Mouse (Mus musculus): ENCODE data around the gene Prrx2. TPM values are rescaled to one million over a fixed set of nuclear protein-coding genes. Genes with fewer than 3 reads are reported as not detected.

Gene Prrx2
- polyA plus RNA-seq, 1 experiment = 6.6 TPM

GRCm38 (mm10) chr2:30857076-30857475 lies 22.3 kb downstream of the Prrx2 start:
- Histone ChIP-seq H3K4me3 (replicated peaks; ENCODE audit: extremely low read depth, low read depth, low read length) (no peak overlapping the region), H3K4me1 (ENCODE audit: control insufficient read depth, insufficient read depth, low read length) (no peaks in the 10 kb centered on the region)
- 73% methylated on average over 6 of the region's 6 CpGs for WGBS
- TF ChIP-seq POLR2A (IDR thresholded peaks at IDR 0.05; ENCODE audit: borderline replicate concordance, extremely low read depth, low read depth, low read length) (no peak), CTCF (IDR thresholded peaks at IDR 0.05; ENCODE audit: insufficient read depth, low read length) (no peak)
- no peak for DNase-seq

- TF ChIP-seq POLR2A (IDR thresholded peaks at IDR 0.05; ENCODE audit: borderline replicate concordance, extremely low read depth, low read depth, low read length) (no peak), CTCF (IDR thresholded peaks at IDR 0.05; ENCODE audit: insufficient read depth, low read length) (no peak)
- Histone ChIP-seq H3K4me1 (ENCODE audit: control insufficient read depth, insufficient read depth, low read length) (peaks cover 2% of the 10 kb centered on the region; the same call in 1 of the 2 replicates), H3K4me3 (replicated peaks; ENCODE audit: extremely low read depth, low read depth, low read length) (no peak overlapping the region)
- WGBS = 81% methylated on average over 5 of the region's 5 CpGs
- DNase-seq = no peak
These were observed 25.0 kb downstream of the Prrx2 start for GRCm38 (mm10) chr2:30859782-30860181.

DNA sequence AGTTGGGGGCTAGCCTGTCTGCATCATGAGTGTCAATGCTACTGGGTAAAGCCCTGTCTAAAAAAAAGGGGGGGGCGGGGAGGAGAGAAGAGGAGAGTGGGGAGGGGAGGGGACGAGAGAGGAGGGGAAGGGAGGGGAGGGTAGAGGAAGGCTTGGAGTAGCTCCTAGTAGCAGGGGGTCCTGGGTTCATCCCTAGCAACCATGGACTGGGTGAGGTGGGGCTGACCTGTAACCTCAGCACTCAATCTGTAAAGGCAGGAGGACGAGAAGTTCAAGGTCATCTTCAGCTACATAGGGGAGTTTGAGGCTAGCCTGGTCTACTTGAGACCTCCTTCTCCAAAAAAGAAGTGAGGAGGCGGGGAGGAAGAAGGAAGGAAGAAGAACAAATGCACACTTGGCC lies 27.3 kb downstream of the Prrx2 start:
- WGBS = 68% methylated on average over 4 of the region's 4 CpGs

DNA sequence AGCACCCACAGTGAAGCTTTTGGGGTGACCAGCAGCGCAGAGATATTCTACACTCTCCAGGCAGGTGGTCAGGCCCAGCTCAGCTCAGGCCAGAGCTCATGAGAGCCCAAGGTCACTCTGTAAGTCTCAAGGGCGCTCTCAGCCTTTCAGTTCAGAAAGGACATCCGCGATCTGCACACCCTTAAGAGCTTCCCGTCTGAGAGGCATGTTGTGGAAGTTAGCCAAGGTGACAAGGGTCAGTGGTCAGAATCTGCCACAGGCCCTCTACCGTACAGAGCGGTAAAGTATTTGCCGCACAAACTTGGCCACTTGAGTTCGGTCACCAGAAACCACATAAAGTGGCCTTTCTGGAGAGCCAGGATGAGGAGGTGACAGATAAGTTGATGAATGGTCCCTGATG lies 28.8 kb downstream of the Prrx2 start:
- Histone ChIP-seq H3K4me1 (ENCODE audit: control insufficient read depth, insufficient read depth, low read length) (peaks cover 3% of the 10 kb centered on the region; the same call in 1 of the 2 replicates), H3K4me3 (replicated peaks; ENCODE audit: extremely low read depth, low read depth, low read length) (no peak overlapping the region)
- TF ChIP-seq POLR2A (IDR thresholded peaks at IDR 0.05; ENCODE audit: borderline replicate concordance, extremely low read depth, low read depth, low read length) (no peak), CTCF (IDR thresholded peaks at IDR 0.05; ENCODE audit: insufficient read depth, low read length) (no peak)
- no peak for DNase-seq
- 44% methylated on average over 9 of the region's 9 CpGs for WGBS

More for the DNA sequence above, 27.3 kb downstream of the Prrx2 start:
- DNase-seq = no peak
- Histone ChIP-seq H3K4me1 (ENCODE audit: control insufficient read depth, insufficient read depth, low read length) (peaks cover 3% of the 10 kb centered on the region; the same call in 1 of the 2 replicates), H3K4me3 (replicated peaks; ENCODE audit: extremely low read depth, low read depth, low read length) (no peak overlapping the region)
- TF ChIP-seq CTCF (IDR thresholded peaks at IDR 0.05; ENCODE audit: insufficient read depth, low read length) = no peak
- TF ChIP-seq POLR2A (IDR thresholded peaks at IDR 0.05; ENCODE audit: borderline replicate concordance, extremely low read depth, low read depth, low read length) = no peak

DNA sequence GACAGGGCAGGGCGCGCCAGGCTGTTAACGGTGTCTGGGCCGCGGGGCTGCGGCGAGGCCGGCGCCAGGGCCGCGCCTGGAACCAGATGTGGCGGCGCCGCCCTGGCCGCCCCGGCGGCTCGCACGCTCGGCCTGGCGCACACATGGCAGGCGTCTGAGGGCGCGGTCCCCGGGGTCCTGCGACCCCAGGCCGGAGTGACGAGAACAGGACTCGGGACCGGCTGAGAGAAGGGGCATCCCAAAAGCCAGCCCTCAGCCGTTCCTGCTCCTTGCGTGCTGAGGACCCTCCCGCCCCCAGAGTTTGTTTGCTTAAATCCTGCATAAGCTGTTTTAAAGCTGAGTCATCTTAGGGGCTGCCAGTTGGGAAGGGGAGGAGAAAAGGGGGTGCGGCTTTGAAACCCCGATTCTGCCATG lies 30.2 kb downstream of the Prrx2 start:
- H3K4me3 ChIP-seq (replicated peaks; ENCODE audit: extremely low read depth, low read depth, low read length) = peak overlapping the region; percentile 14
- DNase-seq = no peak
- peaks cover 3% of the 10 kb centered on the region; the same call in 1 of the 2 replicates for H3K4me1 ChIP-seq (ENCODE audit: control insufficient read depth, insufficient read depth, low read length)
- TF ChIP-seq CTCF (IDR thresholded peaks at IDR 0.05; ENCODE audit: insufficient read depth, low read length) (no peak), POLR2A (IDR thresholded peaks at IDR 0.05; ENCODE audit: borderline replicate concordance, extremely low read depth, low read depth, low read length) (no peak)
- 3% methylated on average over 35 of the region's 35 CpGs for WGBS

DNA sequence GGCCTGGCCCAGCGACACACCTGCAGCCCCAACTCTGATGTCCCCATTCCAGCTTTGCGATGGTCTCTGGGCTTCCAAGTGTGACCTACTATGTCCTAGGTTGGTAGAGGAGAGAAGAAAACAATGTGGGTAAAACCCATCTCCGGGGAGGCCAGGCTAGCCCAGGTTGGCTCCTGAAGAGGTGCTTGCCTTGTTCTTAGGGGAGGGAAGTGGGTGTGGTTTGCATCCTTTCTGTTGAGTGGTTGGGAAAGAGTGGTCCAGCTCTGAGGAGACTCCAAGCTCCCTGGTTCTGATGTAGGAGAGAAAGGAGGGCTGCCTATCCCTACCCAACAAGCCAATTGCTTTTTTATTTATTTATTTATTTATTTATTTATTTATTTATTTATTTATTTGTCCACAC lies 30.7 kb downstream of the Prrx2 start:
- 68% methylated on average over 3 of the region's 3 CpGs for WGBS
- peaks cover 3% of the 10 kb centered on the region; the same call in 1 of the 2 replicates for H3K4me1 ChIP-seq (ENCODE audit: control insufficient read depth, insufficient read depth, low read length)
- H3K4me3 ChIP-seq (replicated peaks; ENCODE audit: extremely low read depth, low read depth, low read length) = no peak overlapping the region
- DNase-seq = no peak
- no peak for TF ChIP-seq POLR2A (IDR thresholded peaks at IDR 0.05; ENCODE audit: borderline replicate concordance, extremely low read depth, low read depth, low read length)
- no peak for TF ChIP-seq CTCF (IDR thresholded peaks at IDR 0.05; ENCODE audit: insufficient read depth, low read length)

GRCm38 (mm10) chr2:30870863-30871262 lies 36.1 kb downstream of the Prrx2 start:
- H3K4me3 ChIP-seq (replicated peaks; ENCODE audit: extremely low read depth, low read depth, low read length) = no peak overlapping the region
- TF ChIP-seq CTCF (IDR thresholded peaks at IDR 0.05; ENCODE audit: insufficient read depth, low read length) (no peak), POLR2A (IDR thresholded peaks at IDR 0.05; ENCODE audit: borderline replicate concordance, extremely low read depth, low read depth, low read length) (no peak)
- H3K4me1 ChIP-seq (ENCODE audit: control insufficient read depth, insufficient read depth, low read length) = no peaks in the 10 kb centered on the region
- DNase-seq = no peak
- 66% methylated on average over 8 of the region's 8 CpGs for WGBS

DNA sequence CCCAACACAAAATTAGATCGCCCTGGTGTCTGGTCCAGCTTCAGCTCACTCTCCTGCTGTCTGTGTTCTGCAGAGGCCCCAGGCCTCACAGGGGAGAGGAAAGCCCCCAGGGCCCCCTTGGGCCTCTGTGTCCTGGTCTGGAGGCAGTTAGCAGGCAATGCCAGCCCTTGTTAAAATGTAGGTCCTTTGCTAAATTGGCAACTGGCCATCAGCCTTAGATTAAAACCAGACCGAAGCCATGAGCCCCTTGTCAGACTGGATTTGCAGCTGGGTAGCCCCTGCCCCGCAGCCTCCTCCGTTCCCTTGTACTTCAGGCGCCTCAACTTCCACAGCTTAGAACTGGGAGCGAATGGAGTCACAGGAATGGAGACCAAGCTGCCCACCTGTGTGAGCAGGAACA lies 37.9 kb downstream of the Prrx2 start:
- H3K4me1 ChIP-seq (ENCODE audit: control insufficient read depth, insufficient read depth, low read length) = no peaks in the 10 kb centered on the region
- 79% methylated on average over 6 of the region's 6 CpGs for WGBS
- no peak overlapping the region for H3K4me3 ChIP-seq (replicated peaks; ENCODE audit: extremely low read depth, low read depth, low read length)
- no peak for TF ChIP-seq CTCF (IDR thresholded peaks at IDR 0.05; ENCODE audit: insufficient read depth, low read length)
- no peak for TF ChIP-seq POLR2A (IDR thresholded peaks at IDR 0.05; ENCODE audit: borderline replicate concordance, extremely low read depth, low read depth, low read length)
- no peak for DNase-seq

DNA sequence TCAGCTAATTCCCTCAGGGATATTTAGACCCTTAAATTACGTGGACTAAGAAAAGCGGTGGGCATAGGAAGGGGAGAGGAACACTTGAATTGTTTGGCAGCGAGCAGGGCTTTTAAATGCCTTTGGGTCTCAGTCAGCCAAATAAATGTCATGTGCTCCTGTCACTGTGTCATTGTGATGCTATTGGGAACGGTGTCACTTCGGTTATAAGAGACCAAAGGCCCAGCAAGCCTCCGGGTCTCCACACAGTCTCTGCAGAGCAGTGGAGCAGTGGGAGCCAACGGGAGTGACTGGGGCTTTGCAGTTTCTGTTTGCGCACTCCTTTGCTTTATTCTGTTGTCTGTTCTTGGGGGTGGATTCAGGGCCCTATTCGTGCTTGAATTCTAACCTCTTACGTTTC lies 39.7 kb downstream of the Prrx2 start:
- DNase-seq = no peak
- no peak for TF ChIP-seq CTCF (IDR thresholded peaks at IDR 0.05; ENCODE audit: insufficient read depth, low read length)
- no peak for TF ChIP-seq POLR2A (IDR thresholded peaks at IDR 0.05; ENCODE audit: borderline replicate concordance, extremely low read depth, low read depth, low read length)
- Histone ChIP-seq H3K4me1 (ENCODE audit: control insufficient read depth, insufficient read depth, low read length) (no peaks in the 10 kb centered on the region), H3K4me3 (replicated peaks; ENCODE audit: extremely low read depth, low read depth, low read length) (no peak overlapping the region)
- WGBS = 45% methylated on average over 10 of the region's 10 CpGs

DNA sequence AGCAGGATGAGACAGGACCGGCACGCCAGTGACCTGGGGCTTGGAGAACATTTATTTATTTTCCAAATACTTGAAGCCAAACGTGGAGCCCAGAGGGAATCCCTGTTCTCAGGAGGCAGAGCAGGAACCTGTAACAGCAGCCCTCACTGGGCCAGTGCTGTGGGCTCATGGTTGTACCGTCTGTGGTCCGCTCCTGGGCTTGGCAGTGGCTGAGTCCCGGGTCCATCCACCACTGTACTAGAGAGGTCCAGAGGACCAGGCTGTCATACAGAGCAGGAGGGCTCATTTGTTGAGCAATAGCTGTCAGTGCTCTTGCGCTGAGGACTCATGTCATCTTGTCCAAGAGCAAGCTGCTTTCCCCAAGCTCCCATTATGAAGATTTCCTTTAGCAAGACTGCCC lies 40.3 kb downstream of the Prrx2 start:
- no peaks in the 10 kb centered on the region for H3K4me1 ChIP-seq (ENCODE audit: control insufficient read depth, insufficient read depth, low read length)
- WGBS = 58% methylated on average over 7 of the region's 7 CpGs
- DNase-seq = no peak
- TF ChIP-seq CTCF (IDR thresholded peaks at IDR 0.05; ENCODE audit: insufficient read depth, low read length) (no peak), POLR2A (IDR thresholded peaks at IDR 0.05; ENCODE audit: borderline replicate concordance, extremely low read depth, low read depth, low read length) (no peak)
- no peak overlapping the region for H3K4me3 ChIP-seq (replicated peaks; ENCODE audit: extremely low read depth, low read depth, low read length)

Measured in lung, adult 2 months (tissue).